Mouse (Mus musculus) layer of hippocampus, adult 9-10 months (tissue): ENCODE results near the gene Atp5k.
A peak's percentile ranks its signal among the peaks of the same experiment; 100 is the strongest.

Experiments used
- DNase-seq: peaks from one replicate; pipeline ENCODE4 v3.0.0; 2022; ENCODE audit warnings: low spot score

Gene Atp5k

DNA sequence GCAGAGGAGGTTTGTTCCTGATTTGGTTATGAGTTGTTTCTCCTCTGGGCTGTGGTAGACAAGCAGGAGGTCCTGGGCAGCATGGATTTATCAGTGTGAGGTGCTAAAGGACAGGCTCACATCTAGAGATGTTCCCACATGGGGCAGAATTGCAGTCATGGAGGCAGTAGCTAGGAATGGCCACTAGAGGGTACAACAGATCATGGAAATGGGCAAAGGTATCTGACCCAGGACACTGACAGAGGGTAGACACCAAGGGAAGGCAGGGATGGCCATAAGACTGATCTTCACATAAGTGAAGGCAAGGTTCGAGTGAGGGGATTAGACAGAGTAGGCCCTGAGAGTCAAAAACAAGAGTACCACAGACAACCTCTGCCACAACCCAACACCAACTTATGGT, 7.1 kb downstream of the Atp5k start:
- peak; percentile 25 for DNase-seq

DNA sequence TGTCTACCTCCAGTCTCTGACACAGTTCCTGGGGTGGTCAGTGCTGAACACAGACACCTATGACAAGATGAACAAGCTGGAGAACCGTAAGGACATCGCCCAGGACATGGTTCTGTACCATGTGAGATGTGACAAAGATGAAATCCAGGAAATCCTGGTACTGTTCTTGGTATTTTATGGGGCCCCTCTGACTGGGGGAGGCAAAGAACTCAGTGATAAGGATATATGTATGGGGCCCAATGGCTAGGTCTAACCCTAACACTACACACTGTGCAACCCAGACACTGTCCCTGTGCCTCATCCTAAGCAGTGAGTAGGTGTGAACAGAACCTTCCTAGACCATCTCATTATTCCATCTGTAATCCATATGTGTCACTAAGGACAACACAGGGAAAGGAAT, 10.8 kb downstream of the Atp5k start:
- no peak for DNase-seq

DNA sequence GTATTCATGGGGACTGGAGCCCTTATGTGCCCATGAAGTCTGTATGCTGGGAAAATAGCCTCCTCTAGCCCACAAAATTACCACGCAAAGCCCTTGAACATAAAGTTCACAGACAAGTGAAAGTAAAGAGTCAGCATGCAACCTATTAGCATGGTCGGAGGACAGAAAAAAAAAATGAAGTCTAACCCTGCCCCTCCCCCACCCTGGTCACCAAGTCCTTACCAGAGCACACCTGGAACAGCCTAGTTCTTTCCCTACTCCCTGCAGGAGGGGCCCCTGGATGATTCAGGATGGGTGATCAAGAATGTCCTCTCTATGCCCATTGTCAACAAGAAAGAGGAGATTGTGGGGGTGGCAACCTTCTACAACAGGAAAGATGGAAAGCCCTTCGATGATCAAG, 11.5 kb downstream of the Atp5k start:
- DNase-seq = no peak

DNA sequence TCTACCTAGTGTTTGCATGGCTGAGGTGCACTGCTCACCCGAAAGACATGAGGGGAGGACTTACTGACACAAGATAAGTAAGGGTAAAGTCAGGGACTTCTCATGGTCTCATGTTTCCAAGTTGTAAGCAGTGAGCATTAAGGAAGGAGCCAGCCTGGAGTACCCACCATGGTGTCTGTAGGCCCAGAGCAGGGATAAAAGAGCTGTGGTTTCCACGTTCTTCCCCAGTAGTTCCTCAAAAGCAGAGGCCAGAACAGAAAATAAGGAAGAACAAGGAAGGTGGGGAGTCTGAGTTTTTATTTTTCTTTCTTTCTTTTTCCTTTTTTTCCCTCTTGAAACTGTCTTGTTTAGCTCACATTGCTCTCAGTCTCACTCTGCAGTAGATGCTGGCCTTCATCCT, 19.5 kb downstream of the Atp5k start:
- no peak for DNase-seq

DNA sequence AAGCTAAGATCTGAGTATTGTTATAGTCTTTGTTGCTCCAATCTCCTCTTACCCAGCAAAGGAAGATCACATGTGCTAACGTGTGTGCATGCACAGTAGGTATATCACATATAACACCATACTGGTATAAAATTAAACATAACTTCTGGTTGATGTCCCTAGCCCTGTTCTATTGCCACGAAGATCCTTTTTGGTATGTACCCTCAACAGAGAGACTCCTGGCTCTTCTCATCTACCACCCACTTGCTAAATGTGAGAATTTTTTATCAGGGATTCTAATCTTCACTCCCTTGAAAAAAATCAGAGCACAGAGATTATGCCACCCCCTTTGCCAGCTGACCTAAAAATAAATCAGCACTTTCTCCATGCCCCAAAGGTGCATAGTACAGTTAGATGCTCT, 27.3 kb downstream of the Atp5k start:
- DNase-seq = no peak

DNA sequence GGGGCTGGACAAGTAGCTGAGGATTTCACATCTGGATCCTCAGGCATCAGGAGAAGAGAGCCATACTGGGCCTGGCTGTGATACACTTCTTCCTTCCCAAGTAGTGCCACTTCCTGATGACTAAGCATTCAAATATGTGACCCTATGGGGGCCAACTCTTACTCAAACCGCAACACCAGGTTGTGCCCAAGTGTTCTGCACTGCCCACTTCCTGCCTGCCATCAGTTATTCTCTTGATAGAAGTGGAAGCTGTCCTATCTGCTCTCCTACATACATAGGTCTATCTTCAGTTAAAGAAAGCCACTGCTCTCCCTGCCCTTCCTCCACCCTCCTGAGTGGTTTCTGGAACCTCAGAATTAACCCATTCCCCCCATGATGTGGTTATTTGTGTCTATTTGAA, 28.8 kb downstream of the Atp5k start:
- no peak for DNase-seq

DNA sequence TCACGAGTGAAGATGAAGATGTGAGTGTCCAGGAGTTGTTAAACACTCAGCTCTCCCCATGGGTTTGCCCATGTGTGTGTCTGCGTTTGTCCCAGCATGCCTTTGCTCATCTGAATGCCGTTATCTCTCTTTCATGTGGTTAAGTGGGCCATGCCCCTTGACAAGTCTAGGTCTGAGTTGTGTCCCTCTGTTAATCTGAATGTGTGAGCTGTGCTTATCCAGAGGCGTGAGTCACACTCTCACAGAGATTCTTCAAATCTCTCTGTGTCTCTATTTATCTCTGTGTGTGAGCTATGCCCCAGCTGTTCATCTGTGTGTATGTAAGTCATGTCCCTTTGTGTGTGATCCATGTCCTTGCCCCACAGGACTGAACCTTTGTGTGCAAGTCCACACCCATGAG, 30.8 kb downstream of the Atp5k start:
- no peak for DNase-seq

DNA sequence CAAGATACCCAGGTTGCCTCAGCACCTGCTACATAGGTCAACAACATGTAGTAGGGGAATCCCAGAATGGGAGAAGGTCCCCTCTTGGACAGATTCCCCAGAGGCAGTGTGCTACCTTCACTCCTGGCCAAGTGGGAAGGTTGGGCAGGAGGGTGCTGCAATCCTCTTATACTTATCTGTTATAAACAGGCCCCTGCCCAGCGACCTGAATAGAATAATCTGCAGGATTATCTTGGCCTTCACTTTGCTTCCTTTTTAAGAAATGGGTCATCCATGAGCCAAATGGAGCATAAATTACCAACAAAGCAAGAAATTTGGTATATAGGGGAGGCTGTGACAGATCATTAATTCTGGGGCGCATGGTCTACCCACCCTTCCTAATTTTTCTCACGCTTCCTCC, 44.5 kb downstream of the Atp5k start:
- no peak for DNase-seq

DNA sequence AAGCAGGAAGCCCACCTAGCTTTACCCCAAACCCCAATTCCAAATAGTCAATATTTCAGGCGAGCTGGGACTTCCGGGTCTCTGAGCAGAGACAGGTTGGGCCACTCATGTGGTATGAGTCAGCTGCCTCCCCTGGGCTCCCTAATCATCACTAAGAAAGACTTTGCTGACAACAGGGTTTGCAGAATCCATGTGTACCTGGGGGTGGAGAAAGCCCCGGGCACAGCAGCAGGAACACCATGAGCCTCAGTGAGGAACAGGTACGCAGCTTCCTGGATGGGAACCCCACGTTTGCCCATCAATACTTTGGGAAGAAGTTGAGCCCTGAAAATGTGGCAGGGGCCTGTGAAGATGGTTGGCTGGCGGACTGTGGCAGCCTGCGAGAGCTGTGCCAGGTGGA, 46.0 kb downstream of the Atp5k start, which contains the start of gene Pde6b:
Pde6b (plus strand) TSS at position 191 of the 400 bp plus-strand sequence.
- DNase-seq = no peak

DNA sequence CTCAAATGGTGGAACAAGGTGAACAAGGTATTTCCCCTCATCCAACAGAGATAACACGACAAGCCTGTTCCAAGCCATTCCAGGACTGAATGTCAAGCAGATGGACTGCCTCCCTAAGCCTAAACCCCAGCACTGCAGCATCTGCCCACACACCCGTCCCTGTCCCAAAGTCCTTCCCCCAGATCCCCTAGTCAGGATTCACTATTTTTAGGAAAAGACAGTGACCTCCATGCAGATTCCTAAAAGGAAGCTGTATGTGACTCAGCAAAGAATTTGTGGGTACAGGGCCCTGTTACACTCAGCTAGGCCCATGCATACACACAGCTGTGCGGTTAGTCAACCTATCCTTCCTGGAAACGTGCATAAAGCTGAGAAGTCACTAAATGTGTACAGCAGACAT, 47.8 kb downstream of the Atp5k start:
- DNase-seq = no peak

DNA sequence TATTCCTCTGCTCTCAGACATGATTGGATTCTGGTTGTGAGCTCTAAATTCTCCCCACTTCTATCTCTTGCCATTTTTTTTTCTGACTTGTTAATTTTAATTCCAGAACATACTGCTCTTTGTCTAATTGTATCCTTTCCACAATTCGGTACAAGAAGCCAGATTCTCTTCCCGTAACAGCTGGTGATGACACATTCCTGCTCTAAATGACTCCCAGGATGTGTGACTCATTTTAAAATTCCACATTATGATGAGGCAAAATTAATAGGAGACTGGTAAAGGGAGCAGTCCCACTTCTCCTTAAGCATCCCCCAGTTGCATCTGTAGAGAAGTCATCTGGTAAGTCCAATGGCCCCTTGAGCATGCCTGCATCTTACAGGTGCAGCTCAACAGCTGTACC, 48.6 kb downstream of the Atp5k start:
- peak; percentile 69 for DNase-seq
